In genomic region chr17:74543615-74544014, GRCm38 (mm10) we compare ENCODE assay signal across 28 mouse cellular contexts. TPM values are rescaled to one million over a fixed set of nuclear protein-coding genes. Genes with fewer than 3 reads are reported as not detected.
DNase-seq lines count a peak whose midpoint lies in the region; ATAC-seq and TF ChIP-seq lines count a peak whose summit lies in the region.
"Had no signal": no experiment of that assay in that cellular context is flagged by ENCODE, and none has a peak within 500 bp of the region (broad histone marks: within the 10 kb centered on the region; RNA-seq: fewer than 3 reads in every experiment).

No protein-coding gene starts in this region.

- H3K36me3 ChIP-seq in heart, adult 2 months (ENCODE audit: control insufficient read depth, insufficient read depth, low read length) = peaks cover 15% of the 10 kb centered on the region
- peaks cover 27% of the 10 kb centered on the region for H3K36me3 ChIP-seq in heart, embryonic 14.5 days (ENCODE audit: control insufficient read depth, insufficient read depth, low read length)
- H3K36me3 ChIP-seq in heart, postnatal 0 days (replicated peaks; ENCODE audit: control insufficient read depth, insufficient read depth, low read length) = peaks cover 25% of the 10 kb centered on the region
- H3K36me3 ChIP-seq: intestine, embryonic 15.5 days had no signal

- peaks cover 8% of the 10 kb centered on the region for H3K79me2 ChIP-seq in heart, adult 2 months (replicated peaks; ENCODE audit: control insufficient read depth, insufficient read depth, low read length)

- H3K9ac ChIP-seq in heart, adult 2 months (ENCODE audit: low read depth, low read length) = no peak overlapping the region; the same call in 1 of the 2 replicates
- H3K9ac ChIP-seq in heart, embryonic 14.5 days (ENCODE audit: low read length) = no peak overlapping the region; the same call in 1 of the 2 replicates
- H3K9ac ChIP-seq in heart, postnatal 0 days (replicated peaks; ENCODE audit: low read depth, low read length) = no peak overlapping the region
- H3K9ac ChIP-seq: embryonic facial prominence, embryonic 13.5 days; forebrain, embryonic 12.5 days; forebrain, embryonic 15.5 days; hindbrain, embryonic 13.5 days; intestine, embryonic 15.5 days; kidney, embryonic 15.5 days had no signal

- H3K4me2 ChIP-seq in heart, embryonic 14.5 days (ENCODE audit: low read length) = peak overlapping the region; percentile 33
- peak overlapping the region; percentile 48 for H3K4me2 ChIP-seq in heart, postnatal 0 days (ENCODE audit: low read depth, low read length)
- H3K4me2 ChIP-seq: embryonic facial prominence, embryonic 13.5 days; forebrain, embryonic 12.5 days; forebrain, embryonic 15.5 days; hindbrain, embryonic 13.5 days; intestine, embryonic 15.5 days; kidney, embryonic 15.5 days had no signal

- intact Hi-C loops in heart, adult 2 months (cut with DNase I) = no loop called here
- intact Hi-C loops in heart, postnatal 14 days (cut with DNase I) = no loop called here
- intact Hi-C loops in heart, postnatal 25 days (cut with DNase I) = no loop called here

- H3K4me1 ChIP-seq in heart, adult 2 months (ENCODE audit: control insufficient read depth, insufficient read depth, low read length) = peaks cover 6% of the 10 kb centered on the region
- peaks cover 2 to 8% of the 10 kb centered on the region in 2 experiments; a peak in 2 of 4 replicates for H3K4me1 ChIP-seq in heart, embryonic 14.5 days (ENCODE audit: control insufficient read depth in 2 of 2, insufficient read depth in 2 of 2, low read length in 2 of 2)
- peaks cover 11% of the 10 kb centered on the region for H3K4me1 ChIP-seq in heart, postnatal 0 days (ENCODE audit: control insufficient read depth, insufficient read depth)
- H3K4me1 ChIP-seq: embryonic facial prominence, embryonic 10.5 days; embryonic facial prominence, embryonic 13.5 days; forebrain, embryonic 12.5 days; forebrain, embryonic 15.5 days; heart, embryonic 10.5 days; hindbrain, embryonic 10.5 days; hindbrain, embryonic 13.5 days; intestine, embryonic 15.5 days; kidney, embryonic 15.5 days had no signal

- no peak for TF ChIP-seq POLR2A in heart, adult 2 months (IDR thresholded peaks at IDR 0.05; ENCODE audit: insufficient read depth, low read depth, low read length)

- DNase-seq in heart, adult 2 months = no peak
- DNase-seq in heart, postnatal 14 days = no peak
- no peak for DNase-seq in heart, postnatal 25 days (ENCODE audit: low spot score)
- DNase-seq in heart, postnatal 0 days (ENCODE audit: low spot score) = peak; percentile 41
- DNase-seq in heart, adult 9 months (ENCODE audit: low spot score in 2 of 2) = no peak
- DNase-seq: adrenal gland, adult 2 months; adrenal gland, postnatal 14 days; cerebellum, adult 11-12 months; cerebellum, adult 8-10 months; cerebellum, postnatal 10 days; cerebellum, postnatal 36 days; embryo, embryonic 11 days; gastrocnemius, postnatal 36 days; kidney, adult 11 months; kidney, adult 8-10 months had no signal

- TF ChIP-seq EP300 in heart, adult 2 months (IDR thresholded peaks at IDR 0.05; ENCODE audit: insufficient read depth, low read depth, low read length) = no peak
- TF ChIP-seq EP300 in heart, postnatal 0 days (IDR thresholded peaks at IDR 0.05; ENCODE audit: low read depth) = no peak

- no peak for ATAC-seq in heart, embryonic 14.5 days (ENCODE audit: insufficient number of reproducible peaks, insufficient read depth, low FRiP score, low read depth)
- ATAC-seq in heart, postnatal 0 days (ENCODE audit: insufficient read depth, low read depth) = peak; percentile 66; the same call in 1 of the 2 replicates
- ATAC-seq: CD4-positive, CD25-positive, alpha-beta regulatory T cell, adult 4 months; forebrain, embryonic 15.5 days; hindbrain, embryonic 16.5 days; intestine, embryonic 15.5 days had no signal

- H3K27ac ChIP-seq in heart, adult 2 months = peak overlapping the region; percentile 47
- H3K27ac ChIP-seq in heart, embryonic 14.5 days (replicated peaks in 1 of 2; ENCODE audit: control insufficient read depth in 1 of 2, insufficient read depth in 1 of 2, low read depth in 2 of 2, low read length in 2 of 2) = peak overlapping the region; percentile 70 to 73
- H3K27ac ChIP-seq in heart, postnatal 0 days (ENCODE audit: low read depth) = peak overlapping the region; percentile 82
- H3K27ac ChIP-seq: embryonic facial prominence, embryonic 10.5 days; embryonic facial prominence, embryonic 13.5 days; forebrain, embryonic 12.5 days; forebrain, embryonic 15.5 days; heart, embryonic 10.5 days; hindbrain, embryonic 10.5 days; hindbrain, embryonic 13.5 days; intestine, embryonic 15.5 days; kidney, embryonic 15.5 days had no signal

- H3K4me3 ChIP-seq in heart, adult 2 months = no peak overlapping the region
- H3K4me3 ChIP-seq in heart, embryonic 14.5 days (ENCODE audit: control insufficient read depth in 1 of 2, insufficient read depth in 1 of 2, low read depth in 1 of 2, low read length in 2 of 2) = no peak overlapping the region
- H3K4me3 ChIP-seq in heart, postnatal 0 days (ENCODE audit: low read depth, low read length) = no peak overlapping the region
- H3K4me3 ChIP-seq: embryonic facial prominence, embryonic 10.5 days; embryonic facial prominence, embryonic 13.5 days; erythroblast, embryonic 14.5 days; forebrain, embryonic 12.5 days; forebrain, embryonic 15.5 days; heart, embryonic 10.5 days; hindbrain, embryonic 10.5 days; hindbrain, embryonic 13.5 days; intestine, embryonic 15.5 days; kidney, embryonic 15.5 days had no signal

- no peak for TF ChIP-seq CTCF in heart, adult 2 months (IDR thresholded peaks at IDR 0.05)
- no peak for TF ChIP-seq CTCF in heart, postnatal 0 days (IDR thresholded peaks at IDR 0.05; ENCODE audit: low read depth)

- H3K27me3 ChIP-seq in heart, adult 2 months (ENCODE audit: control insufficient read depth, insufficient read depth, low read length) = no peaks in the 10 kb centered on the region
- H3K27me3 ChIP-seq in heart, embryonic 14.5 days (ENCODE audit: control insufficient read depth, insufficient read depth, low read length) = no peaks in the 10 kb centered on the region
- H3K27me3 ChIP-seq in heart, postnatal 0 days (ENCODE audit: control insufficient read depth, insufficient read depth, low read length) = no peaks in the 10 kb centered on the region
- H3K27me3 ChIP-seq: embryonic facial prominence, embryonic 13.5 days; forebrain, embryonic 12.5 days; forebrain, embryonic 15.5 days; hindbrain, embryonic 13.5 days; intestine, embryonic 15.5 days; kidney, embryonic 15.5 days had no signal

- no peaks in the 10 kb centered on the region for H3K9me3 ChIP-seq in heart, embryonic 14.5 days (ENCODE audit: control insufficient read depth, low read length)
- no peaks in the 10 kb centered on the region for H3K9me3 ChIP-seq in heart, postnatal 0 days (replicated peaks; ENCODE audit: control insufficient read depth, low read length)
- H3K9me3 ChIP-seq: embryonic facial prominence, embryonic 10.5 days; embryonic facial prominence, embryonic 13.5 days; forebrain, embryonic 12.5 days; forebrain, embryonic 15.5 days; heart, embryonic 10.5 days; hindbrain, embryonic 10.5 days; hindbrain, embryonic 13.5 days; intestine, embryonic 15.5 days; kidney, embryonic 15.5 days had no signal

- 67% methylated on average over 2 of the region's 2 CpGs for WGBS in heart, adult 2 months
- WGBS in heart, embryonic 14.5 days = 65% methylated on average over 2 of the region's 2 CpGs
- 53% methylated on average over 2 of the region's 2 CpGs for WGBS in heart, postnatal 0 days

RNA-seq across cellular contexts. Expression of gene Birc6, which starts 15.5 kb away (rescaled TPM):
- total RNA-seq in heart, adult 2 months (2021) = 10 to 100 TPM; 60.5 to 65.9 TPM
- polyA plus RNA-seq in heart, adult 2 months (2012; rRNA removed) = 42.7 and 65.6 TPM in 2 replicates
- total RNA-seq in heart, postnatal 14 days (2021) = 100 to 1,000 TPM in 1 of 2 experiments, 10 to 100 TPM in 1; 94.9 to 103 TPM
- 75.3 and 76.6 TPM in 2 replicates for polyA plus RNA-seq in heart, embryonic 14.5 days (2014; fragmentation: Nextera tagmentation; extraction: Ambion mirVana)
- total RNA-seq in heart, postnatal 25 days (2021) = 10 to 100 TPM; 74.5 to 92.1 TPM
- 101 and 147 TPM in 2 replicates for total RNA-seq in heart, postnatal 0 days (2014; rRNA removed; ENCODE audit: low replicate concordance)
- 63.5 and 67.7 TPM in 2 replicates for polyA plus RNA-seq in heart, postnatal 0 days (2015; fragmentation: Nextera tagmentation; extraction: Ambion mirVana)

RNA-seq across cellular contexts. Expression of gene Yipf4, which starts 54.3 kb away (rescaled TPM):
- total RNA-seq in heart, adult 2 months (2021) = 10 to 100 TPM; 65.9 to 71.1 TPM
- 14.6 and 30.2 TPM in 2 replicates for polyA plus RNA-seq in heart, adult 2 months (2012; rRNA removed)
- total RNA-seq in heart, postnatal 14 days (2021) = 10 to 100 TPM; 70.1 to 76.6 TPM
- polyA plus RNA-seq in heart, embryonic 14.5 days (2014; fragmentation: Nextera tagmentation; extraction: Ambion mirVana) = 65.0 and 70.1 TPM in 2 replicates
- total RNA-seq in heart, postnatal 25 days (2021) = 10 to 100 TPM; 75.2 to 79.4 TPM
- total RNA-seq in heart, postnatal 0 days (2014; rRNA removed; ENCODE audit: low replicate concordance) = 51.2 and 60.0 TPM in 2 replicates
- 69.1 and 79.6 TPM in 2 replicates for polyA plus RNA-seq in heart, postnatal 0 days (2015; fragmentation: Nextera tagmentation; extraction: Ambion mirVana)
